Mouse (Mus musculus) testis, postnatal 14 days (tissue): ENCODE results near the gene D430019H16Rik.

Experiments used
- DNase-seq: peaks from one replicate; pipeline ENCODE4 v3.0.0; 2021; ENCODE audit warnings: low spot score

D430019H16Rik gene

GRCm38 (mm10) chr12:105453670-105454257 is at the start of gene D430019H16Rik:
Gene D430019H16Rik (plus strand): TSS chr12:105453856.
- peak; percentile 69 for DNase-seq

- DNase-seq, result no peak
These were observed 47.6 kb upstream of the D430019H16Rik start for GRCm38 (mm10) chr12:105406008-105406407.

- DNase-seq, result no peak
These were observed 39.7 kb upstream of the D430019H16Rik start for GRCm38 (mm10) chr12:105413909-105414308.

GRCm38 (mm10) chr12:105420476-105420875 is 33.2 kb upstream of the D430019H16Rik start:
- no peak for DNase-seq

- no peak for DNase-seq
These were observed 27.1 kb upstream of the D430019H16Rik start for GRCm38 (mm10) chr12:105426541-105426940.

- peak; percentile 49 for DNase-seq
These were observed 26.5 kb upstream of the D430019H16Rik start for GRCm38 (mm10) chr12:105427039-105427757.

GRCm38 (mm10) chr12:105431872-105432271 is 21.8 kb upstream of the D430019H16Rik start:
- DNase-seq, result no peak

- DNase-seq, result no peak
These were observed 20.8 kb upstream of the D430019H16Rik start for GRCm38 (mm10) chr12:105432807-105433206.

- DNase-seq, result no peak
These were observed 15.4 kb upstream of the D430019H16Rik start for GRCm38 (mm10) chr12:105438259-105438658.

- no peak for DNase-seq
These were observed 13.7 kb upstream of the D430019H16Rik start for GRCm38 (mm10) chr12:105439976-105440375.

GRCm38 (mm10) chr12:105443569-105443968 is 10.1 kb upstream of the D430019H16Rik start:
- DNase-seq, result no peak

- DNase-seq, result no peak
These were observed 7.9 kb upstream of the D430019H16Rik start for GRCm38 (mm10) chr12:105445767-105446166.

- DNase-seq, result no peak
These were observed 4.4 kb upstream of the D430019H16Rik start for GRCm38 (mm10) chr12:105449239-105449638.

- no peak for DNase-seq
These were observed 804 bp downstream of the D430019H16Rik start for GRCm38 (mm10) chr12:105454258-105455062.

- no peak for DNase-seq
These were observed 1.5 kb downstream of the D430019H16Rik start for GRCm38 (mm10) chr12:105455063-105455559.

GRCm38 (mm10) chr12:105458791-105459190 is 5.1 kb downstream of the D430019H16Rik start:
- DNase-seq, result no peak

GRCm38 (mm10) chr12:105461066-105461465 is 7.4 kb downstream of the D430019H16Rik start:
- no peak for DNase-seq

GRCm38 (mm10) chr12:105469026-105469425 is 15.4 kb downstream of the D430019H16Rik start:
- DNase-seq, result no peak

GRCm38 (mm10) chr12:105475230-105475911 is 21.7 kb downstream of the D430019H16Rik start:
- peak; percentile 55 for DNase-seq

GRCm38 (mm10) chr12:105476453-105476852 is 22.8 kb downstream of the D430019H16Rik start:
- DNase-seq, result peak; percentile 53

- no peak for DNase-seq
These were observed 23.3 kb downstream of the D430019H16Rik start for GRCm38 (mm10) chr12:105476993-105477392.

GRCm38 (mm10) chr12:105483503-105483902 is 29.8 kb downstream of the D430019H16Rik start:
- no peak for DNase-seq
